Mouse (Mus musculus) liver, embryonic 16.5 days (tissue): ENCODE measurements around the gene Wnt10b. TPM values are rescaled to one million over a fixed set of nuclear protein-coding genes. Genes with fewer than 3 reads are reported as not detected.
"Not testable (repeated sequence)": the region's sequence is repeated elsewhere in the genome, so short reads cannot be mapped to it uniquely, and the experiment has no call there.

Experiments used
- ATAC-seq: fragments of 200-750 bp; cut with Nextera tagmentation; 2 replicates; pipeline ENCODE4 v1.8.0; 2017; ENCODE audit warnings: low read depth, mild to moderate bottlenecking, moderate number of reproducible peaks, moderate library complexity
- H3K27ac ChIP-seq: fragments of 300-500 bp; sonication (generic); 2 replicates; pipeline ENCODE4 v1.5.1; 2014; ENCODE audit warnings: mild to moderate bottlenecking, low read length
- H3K27me3 ChIP-seq: fragments of 300-500 bp; sonication (generic); 2 replicates; pipeline ENCODE4 v1.6.1; 2014; ENCODE audit warnings: low read depth, low read length, mixed read lengths; ENCODE audit not compliant: control insufficient read depth, insufficient read depth
- H3K36me3 ChIP-seq: fragments of 300-500 bp; sonication (generic); 2 replicates; pipeline ENCODE4 v1.6.1; 2014; ENCODE audit warnings: mild to moderate bottlenecking; ENCODE audit not compliant: control insufficient read depth, insufficient read depth
- H3K4me1 ChIP-seq: fragments of 300-500 bp; sonication (generic); 2 replicates; pipeline ENCODE4 v1.6.1; 2014; ENCODE audit warnings: low read depth, low read length, mixed read lengths; ENCODE audit not compliant: control insufficient read depth
- H3K4me2 ChIP-seq: fragments of 300-500 bp; sonication (generic); 2 replicates; pipeline ENCODE4 v1.6.1; 2014; ENCODE audit warnings: low read depth, low read length, mixed read lengths
- H3K4me3 ChIP-seq: fragments of 300-500 bp; sonication (generic); 2 replicates; pipeline ENCODE4 v1.5.1; 2014; ENCODE audit warnings: low read depth, mild to moderate bottlenecking, low read length
- H3K9ac ChIP-seq: fragments of 300-500 bp; sonication (generic); 2 replicates; pipeline ENCODE4 v1.6.1; 2014; ENCODE audit warnings: low read depth, low read length
- H3K9me3 ChIP-seq: fragments of 300-500 bp; sonication (generic); replicated peaks from 2 replicates; pipeline ENCODE4 v1.6.1; 2016; ENCODE audit warnings: low read length; ENCODE audit not compliant: control insufficient read depth
- WGBS: fragments of 180-500 bp; shearing (Covaris S2); extraction: QIAGEN DNeasy Blood & Tissue Kit; methylation state at CpG from one replicate; pipeline ENCODE4 v1.1.7; 2014; ENCODE audit not compliant: insufficient replicate concordance; 5-methylcytosine and 5-hydroxymethylcytosine counted together
- polyA plus RNA-seq: library from polyadenylated mRNA; unstranded; fragments of >200 nt; fragmentation: Nextera tagmentation; extraction: Ambion mirVana; gene quantifications from 2 replicates; pipeline ENCODE4 v1.2.1, GENCODE M21; 2015

Gene Wnt10b
- polyA plus RNA-seq, 1 experiment from 2014 or later, result not detected

- H3K4me1 ChIP-seq, result peaks cover 17% of the 10 kb centered on the region
- H3K27ac ChIP-seq, result no peak overlapping the region
- peaks cover 26% of the 10 kb centered on the region for H3K27me3 ChIP-seq
- no peaks in the 10 kb centered on the region for H3K36me3 ChIP-seq
- no peak for ATAC-seq
- H3K9ac ChIP-seq, result no peak overlapping the region
- H3K4me3 ChIP-seq, result no peak overlapping the region
- no peaks in the 10 kb centered on the region for H3K9me3 ChIP-seq
- no peak overlapping the region for H3K4me2 ChIP-seq
- WGBS, result 62% methylated on average over 4 of the region's 4 CpGs
These were observed 12.0 kb downstream of the Wnt10b start for GRCm38 (mm10) chr15:98765929-98766328.

GRCm38 (mm10) chr15:98762670-98763529 is 15.1 kb downstream of the Wnt10b start, which contains the start of gene Arf3:
TSS of gene Arf3 (minus strand) at chr15:98763214.
- H3K4me3 ChIP-seq, result peak within 1 kb of the TSS; percentile 82
- no peaks in the 10 kb centered on the region for H3K9me3 ChIP-seq
- peak within 1 kb of the TSS; percentile 54 for H3K27ac ChIP-seq
- peak within 1 kb of the TSS; percentile 78 for H3K9ac ChIP-seq
- H3K4me2 ChIP-seq, result peak within 1 kb of the TSS; percentile 95
- no peaks in the 10 kb centered on the region for H3K36me3 ChIP-seq
- peaks cover 17% of the 10 kb centered on the region for H3K4me1 ChIP-seq
- WGBS, result under 1% methylated on average over 74 of the region's 76 CpGs
- peak; percentile 90 for ATAC-seq
- H3K27me3 ChIP-seq, result peaks cover 23% of the 10 kb centered on the region

- Histone ChIP-seq H3K4me3 (peak overlapping the region; percentile 82), H3K4me1 (peaks cover 17% of the 10 kb centered on the region), H3K9ac (peak overlapping the region; percentile 78), H3K9me3 (no peaks in the 10 kb centered on the region), H3K27ac (peak overlapping the region; percentile 54), H3K36me3 (no peaks in the 10 kb centered on the region), H3K4me2 (peak overlapping the region; percentile 95), H3K27me3 (peaks cover 23% of the 10 kb centered on the region)
- peak; percentile 69 for ATAC-seq
- WGBS, result 2% methylated on average over 19 of the region's 24 CpGs
These were observed 15.7 kb downstream of the Wnt10b start for GRCm38 (mm10) chr15:98762201-98762621.

- 45% methylated on average over 2 of the region's 2 CpGs for WGBS
- no peaks in the 10 kb centered on the region for H3K9me3 ChIP-seq
- H3K4me3 ChIP-seq, result no peak overlapping the region
- no peak overlapping the region for H3K9ac ChIP-seq
- H3K36me3 ChIP-seq, result no peaks in the 10 kb centered on the region; the same call in 1 of the 2 replicates
- no peaks in the 10 kb centered on the region for H3K27me3 ChIP-seq
- ATAC-seq, result no peak
- H3K27ac ChIP-seq, result no peak overlapping the region
- H3K4me2 ChIP-seq, result no peak overlapping the region
- peaks cover 6% of the 10 kb centered on the region for H3K4me1 ChIP-seq
These were observed 23.8 kb downstream of the Wnt10b start for GRCm38 (mm10) chr15:98754125-98754524.

GRCm38 (mm10) chr15:98753021-98753423 is 24.9 kb downstream of the Wnt10b start:
- H3K27ac ChIP-seq, result no peak overlapping the region
- peaks cover 6% of the 10 kb centered on the region for H3K4me1 ChIP-seq
- no peak overlapping the region for H3K4me2 ChIP-seq
- WGBS, result 46% methylated on average over 8 of the region's 8 CpGs
- H3K9ac ChIP-seq, result no peak overlapping the region
- H3K36me3 ChIP-seq, result no peaks in the 10 kb centered on the region; the same call in 1 of the 2 replicates
- H3K9me3 ChIP-seq, result no peaks in the 10 kb centered on the region
- no peaks in the 10 kb centered on the region for H3K27me3 ChIP-seq
- H3K4me3 ChIP-seq, result no peak overlapping the region
- peak; percentile 84 for ATAC-seq

GRCm38 (mm10) chr15:98749093-98749492 is 28.9 kb downstream of the Wnt10b start:
- Histone ChIP-seq H3K36me3 (no peaks in the 10 kb centered on the region), H3K9me3 (no peaks in the 10 kb centered on the region), H3K4me1 (peaks cover 6% of the 10 kb centered on the region), H3K9ac (no peak overlapping the region), H3K27ac (no peak overlapping the region), H3K27me3 (no peaks in the 10 kb centered on the region), H3K4me2 (no peak overlapping the region), H3K4me3 (no peak overlapping the region)
- ATAC-seq, result no peak
- 69% methylated on average over 2 of the region's 2 CpGs for WGBS

GRCm38 (mm10) chr15:98747296-98747695 is 30.7 kb downstream of the Wnt10b start:
- H3K36me3 ChIP-seq, result no peaks in the 10 kb centered on the region
- H3K4me3 ChIP-seq, result no peak overlapping the region
- H3K27me3 ChIP-seq, result no peaks in the 10 kb centered on the region
- no peak overlapping the region for H3K9ac ChIP-seq
- no peaks in the 10 kb centered on the region for H3K4me1 ChIP-seq
- H3K9me3 ChIP-seq, result no peaks in the 10 kb centered on the region
- 57% methylated on average over 6 of the region's 6 CpGs for WGBS
- H3K4me2 ChIP-seq, result no peak overlapping the region
- no peak for ATAC-seq
- no peak overlapping the region for H3K27ac ChIP-seq

GRCm38 (mm10) chr15:98746344-98746965 is 31.5 kb downstream of the Wnt10b start:
- H3K9me3 ChIP-seq, result no peaks in the 10 kb centered on the region
- no peaks in the 10 kb centered on the region for H3K27me3 ChIP-seq
- 66% methylated on average over 10 of the region's 10 CpGs for WGBS
- no peak overlapping the region for H3K4me3 ChIP-seq
- no peak overlapping the region for H3K27ac ChIP-seq
- no peaks in the 10 kb centered on the region for H3K4me1 ChIP-seq
- H3K9ac ChIP-seq, result no peak overlapping the region
- H3K36me3 ChIP-seq, result no peaks in the 10 kb centered on the region
- no peak for ATAC-seq
- no peak overlapping the region for H3K4me2 ChIP-seq

GRCm38 (mm10) chr15:98743863-98744262 is 34.1 kb downstream of the Wnt10b start:
- not testable (repeated sequence) for H3K4me1 ChIP-seq, H3K9me3 ChIP-seq, H3K27me3 ChIP-seq, H3K27ac ChIP-seq, H3K4me2 ChIP-seq, H3K36me3 ChIP-seq, H3K9ac ChIP-seq, H3K4me3 ChIP-seq, ATAC-seq
- 82% methylated on average over 3 of the region's 3 CpGs for WGBS
